Mouse (Mus musculus): ENCODE data around the gene Camsap3.
"Not testable (repeated sequence)": the region's sequence is repeated elsewhere in the genome, so short reads cannot be mapped to it uniquely, and the experiment has no call there.

Camsap3 gene

DNA sequence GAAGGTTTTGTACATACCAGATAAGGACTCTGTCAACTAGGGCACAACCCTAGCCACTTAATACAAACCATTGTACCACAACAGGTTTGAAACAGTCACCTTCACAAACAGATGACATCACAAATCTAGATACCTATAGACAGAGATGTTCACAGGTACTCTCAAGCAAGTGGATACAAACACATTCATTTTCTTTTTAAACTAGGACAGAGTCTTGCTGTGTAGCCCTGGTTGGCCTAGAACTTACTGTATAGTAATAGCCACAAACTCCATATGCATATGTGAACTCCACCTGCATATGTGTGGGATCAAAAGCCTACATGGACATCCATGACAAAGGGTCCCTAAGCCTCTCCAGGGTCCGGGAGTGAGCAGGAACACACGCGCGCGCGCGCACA is at the start of gene Camsap3:
TSS of gene Camsap3 (plus strand) at position 301 of the 398 bp plus-strand sequence.
- no peak for DNase-seq

DNA sequence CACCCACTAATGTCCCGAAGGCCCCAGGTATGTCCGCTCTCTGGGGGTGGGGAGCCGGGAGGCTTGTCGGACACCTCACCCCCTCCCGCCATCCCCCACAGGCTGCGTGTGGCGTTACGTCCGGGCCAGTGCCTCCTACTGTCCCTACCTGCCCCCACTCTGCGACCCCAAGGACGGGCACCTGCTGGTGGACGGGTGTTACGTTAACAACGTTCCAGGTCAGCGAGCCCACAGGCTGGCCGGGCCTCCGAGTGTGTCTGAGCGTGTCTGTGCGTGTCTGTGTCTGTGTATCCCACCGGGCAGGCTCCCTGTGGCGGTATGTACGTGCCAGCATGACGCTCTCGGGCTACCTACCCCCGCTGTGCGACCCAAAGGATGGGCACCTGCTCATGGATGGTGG is 49.4 kb upstream of the Camsap3 start:
- no peak for DNase-seq

DNA sequence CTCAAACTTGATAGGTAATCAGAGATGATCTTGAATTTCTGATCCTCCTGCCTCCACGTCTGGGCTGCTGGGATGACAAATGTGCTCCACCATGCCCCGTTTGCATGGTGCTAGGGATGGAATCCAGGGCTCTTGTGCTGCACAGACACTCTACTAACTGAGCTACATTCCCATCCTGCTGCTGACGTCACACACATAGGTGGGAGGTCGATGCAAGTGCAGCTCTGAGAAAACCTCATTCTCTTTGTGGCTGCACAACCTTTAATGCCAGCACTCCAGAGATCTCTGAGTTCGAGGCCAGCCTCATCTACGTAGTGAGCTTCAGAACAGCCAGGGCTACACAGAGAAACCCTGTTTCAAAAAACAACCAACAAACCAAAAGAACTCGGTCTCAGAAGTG is 47.9 kb upstream of the Camsap3 start:
- DNase-seq, result no peak

DNA sequence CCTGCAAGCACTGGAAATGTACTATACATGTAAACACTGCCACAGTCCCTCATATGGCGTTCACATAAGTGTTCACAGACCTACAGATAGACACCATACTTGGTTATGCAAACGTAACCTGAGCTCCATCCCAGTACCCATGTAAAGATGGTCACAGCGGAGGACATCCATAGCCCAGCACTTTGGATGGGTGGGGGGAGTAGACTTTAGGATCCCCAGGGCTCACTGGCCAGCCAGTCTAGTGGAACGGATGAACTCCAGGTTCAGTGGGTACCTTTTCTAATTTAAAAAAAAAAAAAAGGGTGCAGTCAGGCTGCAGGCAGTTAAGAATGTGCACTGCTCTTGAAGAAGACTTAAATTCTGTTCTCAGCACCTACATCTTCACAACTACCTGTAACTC is 47.0 kb upstream of the Camsap3 start:
- DNase-seq, result no peak

DNA sequence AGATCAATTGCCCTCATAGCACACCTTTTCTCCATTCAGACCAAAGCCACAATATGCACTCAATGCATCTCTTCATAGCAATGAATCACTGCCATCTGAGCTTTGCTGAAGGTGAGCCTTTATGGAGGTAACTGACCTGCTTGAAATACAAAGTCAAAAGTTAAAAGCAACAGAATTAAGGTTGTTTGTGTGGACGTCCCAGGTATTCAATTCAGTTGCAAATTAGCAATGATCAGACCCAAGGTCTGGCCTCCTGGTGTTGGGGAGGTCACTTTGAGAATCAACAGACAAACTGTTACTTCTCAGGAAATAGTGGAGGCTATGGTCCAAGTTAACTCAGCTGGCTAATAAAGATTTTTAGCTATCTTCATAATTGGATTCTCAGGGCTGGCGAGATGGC is 40.6 kb upstream of the Camsap3 start:
- no peak for DNase-seq

DNA sequence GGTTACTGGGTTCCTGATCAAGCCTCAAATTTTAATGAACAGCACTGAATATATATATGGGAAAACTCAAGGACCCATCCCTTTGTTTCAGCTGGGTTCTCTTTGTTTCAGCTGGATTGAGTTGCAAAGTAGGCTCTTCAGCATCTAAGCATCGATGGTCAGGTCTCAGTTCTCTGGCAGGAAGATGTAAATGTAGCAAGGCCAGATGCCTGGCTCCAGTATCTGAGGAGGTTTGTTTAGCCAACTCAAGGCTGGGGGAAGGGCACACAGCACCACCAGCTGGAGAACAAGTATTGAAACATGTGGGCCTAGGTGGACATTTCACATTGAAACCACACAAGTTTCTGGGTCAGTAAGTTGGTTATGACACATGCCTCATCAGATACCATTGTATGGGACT is 34.9 kb upstream of the Camsap3 start:
- DNase-seq, result no peak

DNA sequence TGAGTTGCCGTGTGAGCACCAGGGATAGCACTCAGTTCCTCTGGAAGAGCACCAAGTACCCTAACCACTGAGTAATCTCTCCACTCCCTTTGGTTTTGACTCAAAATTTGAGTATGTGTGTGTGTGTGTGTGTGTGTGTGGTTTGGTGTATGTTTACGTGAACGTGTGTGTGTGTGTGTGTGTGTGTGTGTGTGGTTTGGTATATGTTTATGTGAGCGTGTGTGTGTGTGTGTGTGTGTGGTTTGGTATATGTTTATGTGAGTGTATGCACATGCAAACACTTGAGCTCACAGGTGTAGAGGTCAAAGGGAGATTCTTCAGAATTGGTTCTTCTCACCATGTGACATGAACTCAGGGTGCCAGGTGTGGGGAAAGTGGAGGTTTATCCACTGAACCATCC is 31.0 kb upstream of the Camsap3 start:
- no peak for DNase-seq

DNA sequence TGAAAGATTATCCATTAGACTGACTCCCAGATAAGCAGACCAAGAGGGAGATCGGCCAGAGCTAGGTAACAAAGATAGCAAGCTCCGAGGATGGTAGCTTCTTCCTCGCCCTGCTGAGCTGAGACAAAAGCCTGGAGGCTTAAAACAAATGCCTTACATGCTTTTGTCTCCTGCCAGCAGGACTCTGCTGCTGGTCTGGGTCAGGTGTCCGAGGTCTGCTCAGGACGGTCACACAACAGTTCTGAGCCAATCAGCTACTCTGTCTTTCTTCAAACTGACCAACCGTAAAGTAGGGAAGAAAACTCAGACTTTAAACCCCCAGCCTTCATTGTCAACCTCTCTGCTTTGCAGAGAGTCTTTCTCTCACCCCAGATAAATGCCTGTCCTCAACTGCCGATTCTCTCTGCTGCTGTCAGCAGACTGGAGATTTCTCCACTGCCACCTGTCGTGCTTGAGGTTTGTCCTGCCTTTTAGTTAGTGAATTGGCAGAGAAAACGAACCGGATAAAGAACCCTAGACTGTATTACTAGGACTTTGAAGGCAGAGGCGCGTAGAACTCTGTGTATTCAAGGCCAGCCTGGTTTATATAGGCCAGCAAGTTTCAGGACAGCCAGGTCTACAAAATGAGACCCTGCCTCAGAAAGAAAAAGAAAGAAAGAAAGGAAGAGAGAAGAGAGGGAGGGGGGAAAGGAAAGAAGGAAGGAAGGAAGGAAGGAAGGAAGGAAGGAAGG is 19.3 kb upstream of the Camsap3 start, which contains the start of gene C330021F23Rik:
TSS of gene C330021F23Rik (plus strand) at position 350 of the 731 bp plus-strand sequence.
- DNase-seq, result no peak

DNA sequence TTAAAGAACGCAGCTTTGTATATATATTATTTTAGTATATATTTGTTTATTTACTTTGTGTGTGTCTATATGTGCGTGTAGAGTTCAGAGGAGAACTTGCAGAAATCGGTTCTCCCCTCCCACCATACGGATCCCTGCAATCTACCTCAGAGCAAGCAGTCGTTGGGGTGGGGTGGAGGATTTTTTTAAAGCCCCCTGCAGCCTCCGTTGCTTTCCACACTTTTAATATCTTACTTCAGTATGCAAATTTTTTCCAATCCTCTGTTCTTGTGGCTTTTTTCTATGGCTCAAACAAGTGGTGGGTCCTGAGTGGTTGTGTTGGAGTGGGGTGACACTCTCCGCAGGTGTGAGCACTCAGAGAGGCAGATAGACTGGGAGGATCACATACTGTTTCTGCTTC is 18.7 kb upstream of the Camsap3 start:
- no peak for DNase-seq

DNA sequence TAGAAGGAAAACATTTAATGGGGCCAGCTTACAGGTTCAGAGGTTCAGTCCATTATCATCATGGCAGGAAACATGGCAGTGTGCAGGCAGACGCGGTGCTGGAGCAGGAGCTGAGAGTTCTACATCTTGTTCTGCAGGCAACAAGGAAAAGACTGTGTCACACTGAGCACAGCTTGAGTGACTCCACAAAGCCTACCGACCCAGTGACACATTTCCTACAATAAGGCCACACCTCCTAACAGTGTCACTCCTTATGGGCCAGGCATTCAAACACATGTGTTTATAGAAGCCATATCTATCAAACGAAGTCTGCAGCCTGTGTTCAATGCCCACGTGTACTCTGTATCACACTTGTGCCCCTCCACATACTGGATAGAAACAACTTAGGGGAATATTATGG is 17.3 kb upstream of the Camsap3 start:
- DNase-seq, result no peak

DNA sequence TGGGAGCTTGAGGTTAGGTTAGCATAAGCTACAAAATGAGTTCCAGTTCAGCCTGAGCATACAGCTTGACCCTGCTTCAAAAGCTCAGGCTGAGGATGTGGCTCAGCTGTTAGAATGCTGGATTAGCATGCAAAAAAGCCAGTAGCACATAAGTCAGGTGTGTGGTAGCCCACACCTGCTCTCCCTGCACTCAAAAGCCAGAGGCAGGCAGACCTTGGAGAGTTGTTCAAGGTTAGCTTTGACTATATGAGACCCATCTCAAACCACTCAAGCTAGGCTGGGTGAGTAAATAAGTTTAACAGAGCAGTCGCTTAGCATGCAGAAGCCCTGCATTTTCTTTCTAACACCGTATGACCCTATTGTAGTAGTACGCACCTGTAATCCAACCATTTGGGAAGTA is 12.5 kb upstream of the Camsap3 start:
- no peak for DNase-seq

DNA sequence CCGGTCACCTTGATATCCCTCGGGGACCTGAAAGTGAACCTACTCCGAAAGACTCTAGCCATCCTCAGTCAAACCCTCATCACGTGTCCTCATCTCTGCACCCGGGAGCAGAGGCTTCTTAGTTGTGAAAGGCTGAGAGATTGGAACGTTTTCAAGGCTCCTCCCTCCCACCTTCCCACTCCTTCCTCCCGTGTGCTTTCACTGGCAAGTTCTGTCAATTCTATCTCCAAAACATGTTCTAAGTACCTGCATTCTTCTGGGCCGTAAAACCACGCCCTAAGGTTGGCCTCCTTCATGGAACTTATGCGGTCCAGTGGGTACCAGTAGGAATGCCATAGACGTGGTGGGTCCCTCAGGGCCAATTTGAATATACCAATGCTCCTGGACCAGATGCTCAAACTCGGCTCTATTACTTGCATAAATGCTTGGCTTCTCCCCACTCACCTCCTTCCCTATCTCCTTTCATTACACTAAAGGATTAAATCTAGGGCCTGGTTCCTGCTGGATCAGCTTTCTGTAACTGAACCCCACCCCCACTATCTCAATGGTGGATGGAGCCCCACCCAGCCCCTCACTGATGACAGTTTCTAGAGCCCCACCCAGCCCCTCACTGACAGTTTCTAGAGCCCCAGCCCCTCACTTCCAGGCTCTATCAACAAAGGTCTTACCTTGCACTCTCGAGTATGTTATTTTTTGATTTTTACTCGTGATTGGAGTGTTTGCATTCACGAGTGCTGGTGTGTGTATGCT is 10.7 kb upstream of the Camsap3 start:
- DNase-seq, result no peak

DNA sequence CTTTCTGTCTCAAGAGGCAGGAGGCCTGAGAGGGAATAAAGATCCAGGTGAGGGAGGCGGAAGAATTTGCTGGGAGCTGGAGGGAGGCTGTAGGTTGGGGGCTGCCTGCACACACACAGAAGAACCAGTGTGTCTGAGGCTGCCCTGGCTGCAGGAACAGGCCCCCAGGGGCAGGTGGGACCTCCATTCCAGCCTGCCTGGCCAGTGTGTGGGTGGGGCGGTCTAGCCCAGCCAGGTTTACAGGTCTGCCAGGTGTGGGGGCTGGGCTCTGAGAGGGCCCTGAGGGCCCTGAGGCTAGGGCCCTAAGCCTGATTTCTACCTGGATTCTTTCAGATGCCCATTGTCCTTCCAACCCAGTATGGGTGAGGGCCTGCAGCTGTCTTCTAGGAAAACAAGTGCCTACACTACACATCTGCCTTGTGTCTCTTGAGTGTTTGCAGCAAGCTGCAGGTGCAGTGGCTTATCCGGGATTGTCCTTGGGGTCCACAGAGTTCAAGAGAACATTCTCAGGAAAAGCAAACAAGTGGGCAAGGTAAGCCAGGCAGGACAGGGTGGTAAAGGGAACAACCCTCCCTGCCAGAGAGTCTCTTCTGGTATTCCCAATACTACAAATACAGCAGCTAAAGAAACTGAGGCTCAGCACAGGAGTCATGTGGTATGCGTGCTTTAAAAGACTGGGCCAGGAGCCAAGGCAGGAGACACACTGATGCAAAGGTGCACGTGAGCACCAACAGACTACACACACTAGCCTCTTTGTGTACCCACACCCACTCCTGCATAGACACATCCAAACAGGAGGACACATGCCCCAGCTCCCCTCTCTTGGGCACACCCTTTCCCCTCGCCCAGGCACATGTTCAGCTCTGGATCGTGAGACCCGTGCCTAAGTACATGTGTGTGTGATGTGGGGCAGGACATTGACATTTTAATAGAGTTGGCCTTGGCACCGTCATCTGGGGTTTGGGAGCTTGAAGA is 7.4 kb upstream of the Camsap3 start:
- no peak for DNase-seq

DNA sequence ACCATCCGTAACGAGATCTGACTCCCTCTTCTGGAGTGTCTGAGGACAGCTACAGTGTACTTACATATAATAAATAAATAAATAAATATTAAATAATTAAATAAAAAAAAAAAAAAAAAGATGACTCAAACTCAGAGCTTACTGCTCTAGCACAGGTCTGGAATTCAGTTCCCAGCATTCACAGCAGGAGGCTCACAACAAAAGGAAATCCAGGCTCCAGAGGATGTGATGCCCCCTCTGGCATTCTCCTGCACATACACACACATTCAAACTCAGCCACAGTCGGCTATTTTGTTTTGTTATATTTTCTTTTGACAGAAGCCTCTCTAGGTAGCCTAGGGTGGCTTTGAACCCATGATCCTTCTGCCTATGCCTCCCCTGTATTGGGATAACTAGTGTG is 5.1 kb upstream of the Camsap3 start:
- not testable (repeated sequence) for DNase-seq

DNA sequence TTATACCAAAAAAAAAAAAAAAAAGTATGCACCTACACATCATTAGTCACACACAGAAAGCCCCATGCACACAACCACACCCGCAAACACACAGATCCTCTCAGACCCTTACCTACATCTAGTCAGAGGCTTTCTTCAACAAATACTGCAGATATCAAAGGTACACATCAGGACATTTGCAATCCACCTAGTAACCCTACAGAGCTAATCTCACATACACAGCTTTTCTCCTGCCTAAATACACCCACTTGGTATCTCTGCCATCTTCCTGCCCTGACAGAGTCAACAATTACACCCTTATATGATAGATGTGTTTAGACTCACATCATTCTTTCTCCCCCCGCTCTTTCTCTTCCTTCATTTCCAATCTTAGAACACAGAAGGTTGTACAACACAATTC is 641 bp upstream of the Camsap3 start:
- no peak for DNase-seq

DNA sequence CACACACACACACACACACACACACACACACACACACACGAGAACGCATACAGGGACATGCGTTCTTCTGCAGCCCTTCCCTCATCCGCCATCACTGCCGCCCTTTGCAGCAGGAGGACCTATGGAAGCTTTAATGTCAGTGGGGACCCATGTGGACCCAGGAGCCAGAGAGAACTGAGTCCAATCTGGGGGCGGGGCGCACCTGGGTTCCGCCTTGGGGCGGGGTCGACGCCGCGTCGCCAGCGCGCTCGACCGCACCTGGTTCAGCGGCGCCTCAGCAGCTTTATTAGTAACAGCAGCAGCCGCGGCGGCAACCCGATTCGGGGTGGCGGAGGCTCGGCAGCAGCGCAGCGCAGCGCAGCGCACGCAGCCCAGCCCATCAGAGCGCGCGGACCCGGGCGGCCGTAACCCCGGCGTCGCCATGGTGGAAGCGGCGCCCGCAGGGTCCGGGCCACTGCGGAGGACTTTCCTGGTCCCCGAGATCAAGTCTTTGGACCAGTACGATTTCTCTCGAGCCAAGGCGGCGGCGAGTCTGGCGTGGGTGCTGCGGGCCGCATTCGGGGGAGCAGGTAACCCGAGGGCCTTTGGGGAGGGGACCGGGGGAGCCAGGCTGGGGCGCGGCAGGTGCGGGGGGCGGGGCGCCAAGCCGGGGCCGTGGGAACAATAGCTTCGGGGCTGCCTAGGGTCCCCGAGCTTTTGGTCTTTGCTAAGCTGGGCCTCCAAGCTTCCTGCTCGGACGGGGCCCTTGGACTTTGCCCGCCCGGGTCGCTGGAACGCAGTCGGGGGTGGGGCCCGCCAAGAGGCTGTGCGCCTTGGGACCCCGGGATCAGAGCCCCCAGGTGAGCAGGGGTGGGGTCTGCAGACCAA is 531 bp downstream of the Camsap3 start:
- peak; percentile 58 to 59 for DNase-seq

DNA sequence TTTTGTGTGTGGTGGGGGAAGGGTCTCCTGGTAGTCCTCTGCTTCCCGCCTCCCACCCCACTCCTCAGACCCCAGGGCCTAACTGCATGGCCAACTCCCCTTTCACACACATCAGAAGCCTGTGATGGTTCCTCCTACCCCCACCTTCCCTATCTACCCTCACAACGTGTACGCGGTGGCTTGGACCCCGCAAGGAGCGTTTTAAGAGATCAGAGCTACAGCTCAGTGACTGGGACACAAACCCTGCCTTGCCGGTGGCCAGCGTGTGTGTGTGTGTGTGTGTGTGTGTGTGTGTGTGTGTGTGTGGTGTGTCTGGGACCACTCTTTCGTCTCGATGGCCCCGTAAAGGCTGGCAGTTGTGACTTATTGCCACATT is 1.2 kb downstream of the Camsap3 start:
- DNase-seq, result no peak

DNA sequence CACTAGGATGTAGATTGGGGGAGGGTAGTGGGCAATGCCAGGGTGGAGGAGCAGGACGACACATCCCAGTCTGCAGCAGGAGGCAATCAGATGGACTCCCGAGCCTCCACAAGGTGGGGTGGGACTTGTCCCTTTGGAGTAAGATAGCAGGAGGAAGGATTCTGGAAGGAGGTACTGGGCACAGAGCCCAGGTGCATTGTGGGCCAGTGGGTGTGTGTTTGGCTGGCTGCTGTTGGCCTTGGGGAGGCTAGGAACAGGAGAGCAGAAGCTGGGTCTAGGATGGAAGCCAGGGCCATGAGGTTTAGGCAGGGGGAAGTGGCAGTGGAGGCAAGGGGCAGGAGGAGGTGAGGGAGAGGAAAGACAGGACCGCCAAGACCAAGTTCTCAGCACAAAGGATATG is 6.4 kb downstream of the Camsap3 start:
- DNase-seq, result no peak

DNA sequence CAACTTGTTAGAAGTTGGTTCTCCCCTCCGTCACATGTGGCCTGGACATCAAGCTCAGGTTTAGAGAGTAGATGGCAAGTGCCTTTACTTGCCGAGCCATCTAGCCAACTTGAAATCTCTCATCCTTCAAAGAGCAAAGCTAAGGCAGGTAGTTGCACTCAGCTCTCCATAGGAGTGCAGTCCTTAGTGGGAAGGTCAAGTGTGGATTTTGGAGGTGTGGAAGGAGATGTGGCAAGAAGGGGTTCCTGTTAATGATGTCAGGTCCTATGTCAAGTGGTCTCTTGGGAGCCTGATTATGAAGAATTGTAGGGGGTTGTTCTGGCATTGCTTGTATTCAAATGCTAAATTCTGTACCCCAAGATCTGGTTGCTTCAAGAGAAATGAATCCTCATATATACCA is 7.4 kb downstream of the Camsap3 start:
- DNase-seq, result no peak

DNA sequence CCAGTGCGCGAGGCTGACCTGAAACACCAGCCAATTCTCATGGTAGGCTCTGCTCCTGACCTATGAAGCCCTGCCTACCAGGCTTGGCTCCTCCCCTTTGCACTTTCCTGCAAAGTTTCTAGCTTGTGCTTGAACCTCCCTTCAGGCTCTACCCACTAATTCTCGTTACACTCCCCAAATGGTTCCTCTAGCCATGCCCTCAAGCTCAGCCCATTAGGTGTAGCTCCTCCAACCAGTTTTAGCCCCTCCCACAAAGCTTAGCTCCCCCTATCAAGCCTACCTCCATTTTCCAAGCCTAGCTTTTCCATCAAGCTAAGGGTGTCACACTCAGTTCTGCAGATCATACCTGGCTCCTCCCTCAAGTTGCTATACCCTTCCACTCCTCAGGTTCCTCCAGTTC is 11.0 kb downstream of the Camsap3 start:
- DNase-seq, result no peak

DNA sequence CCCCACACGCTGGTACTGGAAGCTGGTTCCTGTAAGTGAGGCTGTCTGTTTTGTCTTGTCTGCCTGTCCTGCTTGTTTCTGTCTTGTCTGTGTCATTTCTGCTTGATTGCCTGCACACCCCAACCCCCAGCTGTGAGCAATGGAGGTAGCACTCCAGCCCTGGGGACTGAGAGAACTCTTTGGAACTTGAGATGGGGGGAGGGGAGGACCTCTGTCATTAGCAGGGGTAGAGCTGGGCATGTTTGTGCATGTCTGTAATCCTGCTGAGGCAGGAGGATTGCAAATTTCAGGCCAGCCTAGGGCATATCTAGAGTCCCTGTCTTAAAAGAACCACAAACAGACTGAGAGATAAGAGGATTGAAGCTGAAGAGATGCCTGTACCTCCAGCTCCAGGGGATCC is 12.1 kb downstream of the Camsap3 start:
- DNase-seq, result no peak

DNA sequence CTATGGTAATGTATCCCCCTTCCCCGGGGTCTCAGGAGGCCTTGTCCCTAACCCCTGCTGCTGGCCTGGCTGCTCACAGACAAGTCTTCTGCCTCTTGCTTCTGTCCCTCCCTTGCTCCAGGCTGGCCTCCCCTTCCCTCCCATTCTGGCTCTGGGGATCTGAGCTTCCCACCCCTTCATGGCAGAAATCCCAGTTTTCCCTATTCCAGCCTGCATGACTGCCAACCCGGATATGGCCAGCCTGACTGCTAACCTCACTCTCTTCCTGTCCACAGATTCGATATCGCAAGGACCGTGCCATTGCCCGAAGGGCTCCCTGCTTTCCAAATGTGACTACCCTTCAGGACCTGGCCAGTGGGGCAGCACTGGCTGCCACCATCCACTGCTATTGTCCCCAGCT is 13.3 kb downstream of the Camsap3 start:
- no peak for DNase-seq
